Mouse (Mus musculus): Measurements from ENCODE around the gene Arhgef19. TPM values are rescaled to one million over a fixed set of nuclear protein-coding genes. Genes with fewer than 3 reads are reported as not detected.

Gene Arhgef19
- polyA plus RNA-seq, 1 experiment from 2014 or later: 1.5 TPM

DNA sequence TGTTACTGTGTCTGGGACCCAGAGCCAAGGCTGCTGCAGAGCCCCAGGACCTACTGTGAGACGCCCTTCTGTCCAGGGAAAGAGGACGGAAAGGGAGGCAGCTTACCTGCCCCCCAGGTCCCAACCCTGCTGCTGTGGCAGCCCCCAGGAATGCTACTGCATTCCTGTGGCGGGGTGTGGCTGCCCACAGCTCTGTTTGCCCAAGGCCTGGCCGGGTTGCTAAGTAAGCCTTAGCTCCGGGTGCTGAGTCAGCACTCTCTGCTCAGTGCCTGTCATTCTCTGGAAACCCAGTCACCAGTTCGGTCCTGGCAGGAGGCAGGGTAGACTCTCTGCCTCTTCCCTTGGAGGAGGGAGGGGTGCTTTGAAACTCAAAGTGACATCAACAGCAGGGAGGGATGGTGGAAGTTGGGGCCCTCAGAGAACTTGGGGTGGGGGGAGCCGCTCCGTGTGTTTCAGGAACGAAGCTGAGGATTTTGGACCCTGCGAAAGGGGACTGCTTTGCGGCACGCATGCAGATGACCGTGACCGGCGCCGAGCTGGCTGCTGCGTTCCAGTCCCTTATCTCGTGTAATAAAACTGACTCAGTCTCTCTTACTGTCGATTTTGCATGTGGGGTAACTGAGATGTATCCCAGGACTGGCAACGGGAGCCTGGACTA, 47.7 kb downstream of the Arhgef19 start:
- 11% methylated on average over 20 of the region's 20 CpGs for whole genome bisulfite sequencing

DNA sequence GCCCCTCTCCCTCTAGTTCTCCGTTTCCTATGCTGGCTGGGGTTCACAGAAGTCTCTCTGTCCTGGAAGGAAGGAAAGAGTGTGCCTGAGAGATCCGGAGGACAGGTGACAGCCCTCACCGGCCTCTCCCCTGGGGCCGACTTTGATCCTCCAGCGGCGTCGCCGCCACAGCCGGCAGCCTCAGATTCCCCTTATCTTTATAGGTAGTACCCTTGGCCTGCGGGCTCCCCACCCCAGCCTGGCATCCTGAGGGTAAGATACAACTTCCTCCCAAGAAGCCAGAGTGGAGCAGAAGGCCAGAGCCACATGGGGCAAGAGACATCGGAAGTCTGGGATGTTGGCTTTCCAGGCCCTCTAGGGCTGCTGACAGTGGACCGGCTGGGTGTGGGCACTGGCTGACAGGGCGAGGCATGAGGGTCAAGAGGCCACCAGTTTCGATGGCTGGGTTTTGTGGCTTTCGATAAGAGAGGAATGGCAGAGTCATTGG, 48.3 kb downstream of the Arhgef19 start:
- Histone ChIP-seq H3K9me3 (ENCODE audit: control insufficient read depth, low read length) (no peaks in the 10 kb centered on the region), H3K27me3 (ENCODE audit: control insufficient read depth, insufficient read depth, low read length) (peaks cover 36% of the 10 kb centered on the region), H3K4me3 (ENCODE audit: low read depth, low read length) (no peak overlapping the region), H3K4me1 (replicated peaks; ENCODE audit: control insufficient read depth, insufficient read depth, low read length) (peaks cover 9% of the 10 kb centered on the region; the same call in 1 of the 2 replicates), H3K27ac (ENCODE audit: low read depth, low read length) (no peak overlapping the region), H3K9ac (ENCODE audit: low read length) (no peak overlapping the region), H3K4me2 (ENCODE audit: low read depth, low read length, severe bottlenecking) (no peak overlapping the region), H3K36me3 (ENCODE audit: control insufficient read depth, insufficient read depth, low read length) (no peaks in the 10 kb centered on the region)
- DNase-seq (ENCODE audit: low spot score) (no peak), ATAC-seq (replicated peaks; ENCODE audit: low FRiP score) (no peak)
- WGBS: 19% methylated on average over 15 of the region's 15 CpGs

More for the DNA sequence above, 47.7 kb downstream of the Arhgef19 start:
- Histone ChIP-seq H3K4me3 (ENCODE audit: low read depth, low read length) (no peak overlapping the region), H3K4me2 (ENCODE audit: low read depth, low read length, severe bottlenecking) (no peak overlapping the region), H3K27ac (ENCODE audit: low read depth, low read length) (no peak overlapping the region), H3K9ac (ENCODE audit: low read length) (no peak overlapping the region), H3K4me1 (replicated peaks; ENCODE audit: control insufficient read depth, insufficient read depth, low read length) (peaks cover 8% of the 10 kb centered on the region; the same call in 1 of the 2 replicates), H3K9me3 (ENCODE audit: control insufficient read depth, low read length) (no peaks in the 10 kb centered on the region), H3K27me3 (ENCODE audit: control insufficient read depth, insufficient read depth, low read length) (peaks cover 34% of the 10 kb centered on the region), H3K36me3 (ENCODE audit: control insufficient read depth, insufficient read depth, low read length) (no peaks in the 10 kb centered on the region)
- DNase-seq (ENCODE audit: low spot score): no peak
- ATAC-seq (replicated peaks; ENCODE audit: low FRiP score): no peak

DNA sequence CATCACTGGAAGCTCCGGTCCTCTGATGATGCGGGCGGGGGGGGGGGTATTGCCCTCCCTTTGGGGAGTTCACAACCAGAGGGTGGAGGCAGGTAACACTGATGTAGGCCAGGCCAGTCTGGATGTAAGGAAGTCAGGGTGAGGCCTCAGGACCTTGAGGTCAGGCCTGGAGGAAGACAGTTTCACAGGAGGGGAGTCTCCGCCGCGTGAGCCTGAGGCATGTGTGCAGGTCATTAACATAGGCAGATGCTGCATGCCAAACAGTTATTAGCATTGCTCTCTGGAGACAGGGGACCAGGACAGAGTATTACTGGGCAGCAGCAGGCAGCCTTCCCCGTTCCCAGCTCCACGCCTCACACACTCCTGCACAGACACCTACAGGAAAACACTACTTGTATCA, 48.9 kb downstream of the Arhgef19 start:
- Histone ChIP-seq H3K4me3 (ENCODE audit: low read depth, low read length) (no peak overlapping the region), H3K9ac (ENCODE audit: low read length) (no peak overlapping the region), H3K27ac (ENCODE audit: low read depth, low read length) (no peak overlapping the region), H3K27me3 (ENCODE audit: control insufficient read depth, insufficient read depth, low read length) (peaks cover 38% of the 10 kb centered on the region), H3K4me2 (ENCODE audit: low read depth, low read length, severe bottlenecking) (no peak overlapping the region), H3K4me1 (replicated peaks; ENCODE audit: control insufficient read depth, insufficient read depth, low read length) (peaks cover 9% of the 10 kb centered on the region; the same call in 1 of the 2 replicates), H3K9me3 (ENCODE audit: control insufficient read depth, low read length) (no peaks in the 10 kb centered on the region), H3K36me3 (ENCODE audit: control insufficient read depth, insufficient read depth, low read length) (no peaks in the 10 kb centered on the region)
- ATAC-seq (replicated peaks; ENCODE audit: low FRiP score) (no peak), DNase-seq (ENCODE audit: low spot score) (no peak)
- WGBS: 57% methylated on average over 8 of the region's 8 CpGs

DNA sequence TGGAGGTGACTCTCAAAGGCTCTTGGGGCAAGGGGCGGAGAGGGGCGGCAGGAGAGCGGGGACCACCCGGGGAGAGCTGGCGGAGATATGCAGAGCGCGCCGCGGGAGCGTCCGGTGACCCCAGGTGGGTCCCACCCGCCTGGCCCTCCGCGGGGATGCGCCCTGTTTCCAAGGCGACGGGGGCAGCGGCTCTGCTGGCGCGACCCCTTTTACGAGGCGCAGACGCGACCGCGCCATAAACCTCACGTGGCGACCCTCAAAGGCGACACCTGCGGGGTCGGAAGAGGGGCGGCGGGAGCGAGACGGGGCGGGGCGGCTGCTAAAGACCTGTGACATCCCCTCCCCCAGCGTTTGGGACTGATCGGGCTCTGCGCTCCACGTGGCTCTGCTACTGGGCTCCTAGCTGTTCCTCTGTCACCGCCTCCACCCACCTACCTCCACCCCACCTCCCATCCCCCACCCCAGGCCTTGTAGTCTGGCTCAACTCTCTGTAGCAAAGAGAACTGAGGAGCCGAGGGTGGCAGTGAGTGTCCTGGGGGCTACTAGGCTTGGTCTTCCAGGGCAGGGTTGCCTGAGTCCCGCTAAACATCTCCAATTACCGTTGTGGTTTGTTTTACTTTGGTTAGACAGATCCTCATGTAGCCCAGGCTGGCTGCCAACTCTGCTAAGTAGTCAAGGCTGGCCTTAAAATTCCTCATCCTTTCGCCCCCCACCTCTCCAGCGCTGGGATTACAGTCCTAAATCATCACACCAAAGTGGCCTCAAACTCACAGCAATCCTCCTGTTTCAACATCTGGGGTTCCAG, 52.5 kb downstream of the Arhgef19 start:
- peak; percentile 74 for DNase-seq (ENCODE audit: low spot score)

DNA sequence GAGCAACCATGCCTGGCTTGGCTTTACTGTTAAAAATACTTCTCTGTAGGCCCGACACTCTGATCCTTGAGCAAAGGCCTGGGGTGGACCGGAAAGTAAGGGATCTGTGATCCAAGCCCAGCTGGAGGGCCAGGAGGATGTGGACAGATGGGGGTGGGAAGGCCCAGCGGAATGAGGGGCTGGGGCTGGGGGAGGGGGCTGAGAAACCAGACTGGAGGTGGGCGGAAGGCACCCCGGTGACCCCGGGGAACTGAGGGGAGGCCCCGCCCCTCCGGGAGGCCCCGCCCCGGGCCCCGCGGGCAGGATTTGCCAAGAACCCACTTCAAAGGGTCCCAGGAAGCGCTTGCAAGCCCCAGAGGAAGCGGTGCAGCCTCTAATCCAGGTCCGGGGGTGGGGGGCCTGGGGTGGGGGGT, 56.5 kb downstream of the Arhgef19 start:
- Histone ChIP-seq H3K9me3 (ENCODE audit: control insufficient read depth, low read length) (no peaks in the 10 kb centered on the region), H3K36me3 (ENCODE audit: control insufficient read depth, insufficient read depth, low read length) (no peaks in the 10 kb centered on the region), H3K4me1 (replicated peaks; ENCODE audit: control insufficient read depth, insufficient read depth, low read length) (peaks cover 14% of the 10 kb centered on the region; the same call in 1 of the 2 replicates), H3K4me3 (ENCODE audit: low read depth, low read length) (peak overlapping the region; percentile 5; the same call in 1 of the 2 replicates), H3K9ac (ENCODE audit: low read length) (peak overlapping the region; percentile 23; the same call in 1 of the 2 replicates), H3K27me3 (ENCODE audit: control insufficient read depth, insufficient read depth, low read length) (peaks cover 19% of the 10 kb centered on the region), H3K27ac (ENCODE audit: low read depth, low read length) (no peak overlapping the region), H3K4me2 (ENCODE audit: low read depth, low read length, severe bottlenecking) (peak overlapping the region; percentile 29; the same call in 1 of the 2 replicates)
- DNase-seq (ENCODE audit: low spot score): peak; percentile 74
- peak; percentile 44; the same call in 1 of the 2 replicates for ATAC-seq (replicated peaks; ENCODE audit: low FRiP score)
- 4% methylated on average over 8 of the region's 15 CpGs for whole genome bisulfite sequencing

More for the DNA sequence above, 52.5 kb downstream of the Arhgef19 start:
- Histone ChIP-seq H3K9me3 (ENCODE audit: control insufficient read depth, low read length) (no peaks in the 10 kb centered on the region), H3K4me2 (ENCODE audit: low read depth, low read length, severe bottlenecking) (peak overlapping the region; percentile 76), H3K4me1 (replicated peaks; ENCODE audit: control insufficient read depth, insufficient read depth, low read length) (peaks cover 14% of the 10 kb centered on the region; the same call in 1 of the 2 replicates), H3K36me3 (ENCODE audit: control insufficient read depth, insufficient read depth, low read length) (no peaks in the 10 kb centered on the region), H3K4me3 (ENCODE audit: low read depth, low read length) (peak overlapping the region; percentile 26), H3K9ac (ENCODE audit: low read length) (peak overlapping the region; percentile 43), H3K27ac (ENCODE audit: low read depth, low read length) (no peak overlapping the region), H3K27me3 (ENCODE audit: control insufficient read depth, insufficient read depth, low read length) (peaks cover 34% of the 10 kb centered on the region)
- WGBS: 2% methylated on average over 46 of the region's 47 CpGs
- ATAC-seq (replicated peaks; ENCODE audit: low FRiP score): peak; percentile 40; the same call in 1 of the 2 replicates

DNA sequence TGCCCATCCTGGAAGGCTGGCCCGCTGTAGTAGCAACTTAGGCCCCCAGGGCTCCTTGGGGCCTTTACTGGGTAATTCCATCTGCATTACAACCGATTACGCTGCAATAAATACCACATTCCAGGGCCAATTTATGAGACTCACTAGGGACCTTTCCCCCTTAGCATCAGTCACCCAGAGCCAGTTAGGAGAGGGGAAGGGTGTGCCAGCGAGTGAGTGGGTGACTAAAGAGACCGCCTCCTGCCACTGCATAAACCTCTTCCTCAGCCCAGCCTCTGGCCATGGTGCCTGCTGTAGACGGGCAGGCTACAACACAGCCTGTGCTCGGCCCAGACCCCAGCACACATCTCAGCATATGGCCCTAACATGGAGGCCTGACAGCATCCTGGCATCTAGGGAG, 58.6 kb downstream of the Arhgef19 start:
- WGBS: 78% methylated on average over 7 of the region's 7 CpGs
- Histone ChIP-seq H3K4me2 (ENCODE audit: low read depth, low read length, severe bottlenecking) (no peak overlapping the region), H3K27me3 (ENCODE audit: control insufficient read depth, insufficient read depth, low read length) (peaks cover 14% of the 10 kb centered on the region), H3K4me3 (ENCODE audit: low read depth, low read length) (no peak overlapping the region), H3K9ac (ENCODE audit: low read length) (no peak overlapping the region), H3K9me3 (ENCODE audit: control insufficient read depth, low read length) (no peaks in the 10 kb centered on the region), H3K36me3 (ENCODE audit: control insufficient read depth, insufficient read depth, low read length) (no peaks in the 10 kb centered on the region), H3K4me1 (replicated peaks; ENCODE audit: control insufficient read depth, insufficient read depth, low read length) (peaks cover 11% of the 10 kb centered on the region), H3K27ac (ENCODE audit: low read depth, low read length) (no peak overlapping the region)
- ATAC-seq (replicated peaks; ENCODE audit: low FRiP score) (no peak), DNase-seq (ENCODE audit: low spot score) (no peak)

DNA sequence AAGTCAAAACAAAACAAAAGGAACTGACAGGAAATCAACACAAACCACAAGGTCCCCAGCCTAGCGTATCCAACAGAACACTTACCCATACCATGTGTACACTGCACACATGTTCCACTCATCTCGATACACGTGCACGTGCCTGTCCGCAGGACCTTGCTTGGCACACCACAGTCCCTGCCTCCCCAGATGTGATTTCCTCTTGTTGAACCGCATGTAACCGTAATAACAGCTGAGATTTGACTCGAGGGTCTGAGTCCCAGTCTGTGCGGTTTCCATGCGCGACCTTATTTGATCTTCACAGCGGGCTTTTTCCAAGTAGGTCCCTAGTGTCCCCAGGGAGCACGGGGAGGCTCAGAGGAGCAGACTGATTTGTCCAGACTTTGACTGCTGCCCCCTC, 60.1 kb downstream of the Arhgef19 start:
- Histone ChIP-seq H3K27ac (ENCODE audit: low read depth, low read length) (no peak overlapping the region), H3K36me3 (ENCODE audit: control insufficient read depth, insufficient read depth, low read length) (no peaks in the 10 kb centered on the region), H3K4me2 (ENCODE audit: low read depth, low read length, severe bottlenecking) (no peak overlapping the region), H3K4me1 (replicated peaks; ENCODE audit: control insufficient read depth, insufficient read depth, low read length) (peaks cover 11% of the 10 kb centered on the region), H3K27me3 (ENCODE audit: control insufficient read depth, insufficient read depth, low read length) (peaks cover 13% of the 10 kb centered on the region), H3K9ac (ENCODE audit: low read length) (no peak overlapping the region), H3K4me3 (ENCODE audit: low read depth, low read length) (no peak overlapping the region), H3K9me3 (ENCODE audit: control insufficient read depth, low read length) (no peaks in the 10 kb centered on the region)
- DNase-seq (ENCODE audit: low spot score) (no peak), ATAC-seq (replicated peaks; ENCODE audit: low FRiP score) (no peak)
- 72% methylated on average over 13 of the region's 13 CpGs for WGBS

DNA sequence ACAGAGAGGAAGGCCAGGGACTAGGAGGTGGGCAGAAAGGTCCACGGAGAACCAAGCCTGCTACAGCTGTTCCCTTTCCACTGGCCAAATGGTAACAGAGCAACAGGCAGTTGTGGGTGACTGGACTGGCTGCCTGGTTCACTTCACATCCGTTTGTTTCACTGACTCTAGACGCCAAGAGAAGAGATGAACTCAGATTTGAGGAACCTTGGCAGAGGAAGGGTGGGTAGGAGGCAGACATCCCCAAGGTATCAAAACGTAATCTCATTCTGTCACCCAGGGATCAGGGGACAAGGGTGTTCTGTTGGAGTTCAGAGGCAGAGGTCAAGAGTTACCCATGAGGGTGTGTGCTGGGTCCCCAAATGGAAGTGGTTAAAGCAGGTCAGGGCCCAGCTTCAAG, 60.9 kb downstream of the Arhgef19 start:
- WGBS: 75% methylated on average over 4 of the region's 4 CpGs
- no peaks in the 10 kb centered on the region for H3K36me3 ChIP-seq (ENCODE audit: control insufficient read depth, insufficient read depth, low read length)
- no peak overlapping the region for H3K27ac ChIP-seq (ENCODE audit: low read depth, low read length)
- peaks cover 13% of the 10 kb centered on the region for H3K27me3 ChIP-seq (ENCODE audit: control insufficient read depth, insufficient read depth, low read length)
- H3K4me1 ChIP-seq (replicated peaks; ENCODE audit: control insufficient read depth, insufficient read depth, low read length): peaks cover 11% of the 10 kb centered on the region
- DNase-seq (ENCODE audit: low spot score) (no peak), ATAC-seq (replicated peaks; ENCODE audit: low FRiP score) (no peak)
- H3K9ac ChIP-seq (ENCODE audit: low read length): no peak overlapping the region
- no peaks in the 10 kb centered on the region for H3K9me3 ChIP-seq (ENCODE audit: control insufficient read depth, low read length)
- H3K4me3 ChIP-seq (ENCODE audit: low read depth, low read length): no peak overlapping the region
- H3K4me2 ChIP-seq (ENCODE audit: low read depth, low read length, severe bottlenecking): no peak overlapping the region
